ENCODE assay signal across 8 mouse cellular contexts in genomic region chr7:38182962-38183687, GRCm38 (mm10). TPM values are rescaled to one million over a fixed set of nuclear protein-coding genes. Genes with fewer than 3 reads are reported as not detected.
DNase-seq lines count a peak whose midpoint lies in the region; ATAC-seq lines count a peak whose summit lies in the region.

TSS of gene 1600014C10Rik (plus strand) at chr7:38183217.

- H3K4me3 ChIP-seq in forebrain, embryonic 16.5 days (replicated peaks; ENCODE audit: low read length): peak within 1 kb of the TSS; percentile 64

- H3K36me3 ChIP-seq in forebrain, embryonic 16.5 days (ENCODE audit: control insufficient read depth, insufficient read depth): no peaks in the 10 kb centered on the region

- intact Hi-C loops in left cerebral cortex, postnatal 10 days (cut with DNase I): loop anchor here (2.0 to 5.0 kb wide), 2 partner anchors 18 to 89 kb away; partner anchors contain the start of gene Pop4

- peak within 1 kb of the TSS; percentile 66 for H3K9ac ChIP-seq in forebrain, embryonic 16.5 days (replicated peaks; ENCODE audit: low read depth, low read length)

- DNase-seq in left cerebral cortex, adult 18-20 months (ENCODE audit: low spot score in 2 of 2): peak in 1 of 2 experiments; percentile 15
- no peak for DNase-seq in left cerebral cortex, adult 11 months (ENCODE audit: low spot score)
- peak; percentile 66 to 72 for DNase-seq in adrenal gland, postnatal 36 days
- DNase-seq in left cerebral cortex, postnatal 10 days (ENCODE audit: extremely low spot score in 1 of 2, low spot score in 2 of 2): no peak
- peak; percentile 71 for DNase-seq in yolk sac, embryonic 10.5 days (ENCODE audit: low spot score)

- peak within 1 kb of the TSS; percentile 86 for H3K27ac ChIP-seq in forebrain, embryonic 16.5 days (ENCODE audit: low read length)

- peak; percentile 19 for ATAC-seq in forebrain, embryonic 16.5 days
- ATAC-seq in hematopoietic stem cell, adult 5-6 weeks (replicated peaks in 1 of 2; ENCODE audit: insufficient read depth in 1 of 2, low FRiP score in 2 of 2, low TSS enrichment in 1 of 2, low read depth in 1 of 2, poor library complexity in 2 of 2, severe bottlenecking in 2 of 2): peak; percentile 33 to 47
- ATAC-seq in megakaryocyte-erythroid progenitor cell, adult 5-6 weeks (replicated peaks; ENCODE audit: low FRiP score, low TSS enrichment, poor library complexity, severe bottlenecking): peak; percentile 69

- peak within 1 kb of the TSS; percentile 84 for H3K4me2 ChIP-seq in forebrain, embryonic 16.5 days (ENCODE audit: low read length)

- H3K27me3 ChIP-seq in forebrain, embryonic 16.5 days (replicated peaks; ENCODE audit: control insufficient read depth, insufficient read depth, low read length): no peaks in the 10 kb centered on the region

- H3K9me3 ChIP-seq in forebrain, embryonic 16.5 days (ENCODE audit: control insufficient read depth, low read length): no peaks in the 10 kb centered on the region

- peaks cover 13% of the 10 kb centered on the region for H3K4me1 ChIP-seq in forebrain, embryonic 16.5 days (replicated peaks; ENCODE audit: control insufficient read depth, insufficient read depth, low read length)

- 3% methylated on average over 28 of the region's 28 CpGs for WGBS in forebrain, embryonic 16.5 days

RNA-seq across cellular contexts. Expression of gene 1600014C10Rik, which starts in this region (rescaled TPM):
- 10 to 100 TPM; 24.5 to 26.3 TPM for total RNA-seq in left cerebral cortex, adult 18-20 months (2021)
- total RNA-seq in adrenal gland, postnatal 36 days (2021): 10 to 100 TPM; 34.2 to 43.7 TPM
- 17.7 and 18.7 TPM in 2 replicates for polyA plus RNA-seq in forebrain, embryonic 16.5 days (2015; fragmentation: Nextera tagmentation; extraction: Ambion mirVana)
- total RNA-seq in hematopoietic stem cell, adult 5-6 weeks (2017): 17.9 and 20.1 TPM in 2 replicates
- total RNA-seq in left cerebral cortex, postnatal 10 days (2021): 10 to 100 TPM; 18.6 to 19.2 TPM
- 8.6 and 9.2 TPM in 2 replicates for total RNA-seq in megakaryocyte-erythroid progenitor cell, adult 5-6 weeks (2014; fragmentation: Nextera tagmentation)
- total RNA-seq in megakaryocyte-erythroid progenitor cell, adult 5-6 weeks (2017): 4.9 and 9.2 TPM in 2 replicates

Comparison
In these comparisons a context has a peak if more than half of its experiments do, and no peak if none do; other contexts are left out.
1. DNase-seq: peak in adrenal gland, postnatal 36 days (2 of 2) and yolk sac, embryonic 10.5 days (single experiment); none in left cerebral cortex, adult 11 months (single experiment) and left cerebral cortex, postnatal 10 days (0 of 2).
2. ATAC-seq: peak in every context shown above with its lines; median percentile 69 in megakaryocyte-erythroid progenitor cell, adult 5-6 weeks; 40 in hematopoietic stem cell, adult 5-6 weeks; 19 in forebrain, embryonic 16.5 days.